Mouse (Mus musculus): ENCODE results near the gene Vps33b.

DNA sequence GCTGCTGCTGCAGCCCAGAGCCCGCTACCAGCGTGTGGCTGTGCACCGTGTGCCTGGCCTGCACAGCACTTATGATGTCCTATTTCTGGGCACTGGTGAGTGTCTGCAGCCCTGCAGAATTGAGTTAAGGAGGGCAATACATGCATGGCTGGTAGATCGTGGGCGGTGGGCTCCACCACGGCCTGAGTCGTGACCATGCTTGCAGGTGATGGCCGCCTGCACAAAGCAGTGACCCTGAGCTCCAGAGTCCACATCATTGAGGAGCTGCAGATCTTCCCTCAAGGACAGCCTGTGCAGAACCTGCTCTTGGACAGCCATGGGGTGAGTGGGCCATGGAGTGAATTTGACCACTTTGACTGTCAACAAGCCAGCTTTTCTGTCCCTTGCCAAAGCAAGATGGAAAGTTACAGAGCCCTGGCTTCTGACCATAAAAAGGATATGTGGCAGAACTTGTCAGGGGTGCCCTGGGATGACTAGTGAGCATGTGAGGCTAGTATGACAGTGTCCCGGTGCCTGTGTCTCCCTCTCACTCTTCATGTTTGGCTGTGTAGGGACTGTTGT, 49.1 kb upstream of the Vps33b start:
- TF ChIP-seq CTCF (IDR thresholded peaks at IDR 0.05; ENCODE audit: borderline replicate concordance, insufficient read depth, low read depth, low read length) (no peak), POLR2A (IDR thresholded peaks at IDR 0.05; ENCODE audit: borderline replicate concordance, insufficient read depth, low read length) (no peak)

Data from cerebellum, adult 2 months (tissue).